Mouse (Mus musculus) CH12.LX (cell line): ENCODE measurements around the gene Hist1h2bg. TPM values are rescaled to one million over a fixed set of nuclear protein-coding genes. Genes with fewer than 3 reads are reported as not detected.
"Not testable (repeated sequence)": the region's sequence is repeated elsewhere in the genome, so short reads cannot be mapped to it uniquely, and the experiment has no call there.

Source experiments
- DNase-seq: peaks from one replicate; pipeline ENCODE4 v3.0.0-alpha.2; 2013; ENCODE audit errors: extremely low read depth
- H3K27ac ChIP-seq: 2 replicates; pipeline ENCODE4 v1.5.1; 2012; ENCODE audit warnings: low read depth, mild to moderate bottlenecking, control low read depth, moderate library complexity; ENCODE audit not compliant: insufficient read depth
- H3K27me3 ChIP-seq: replicated peaks from 2 replicates; pipeline ENCODE3; 2012; ENCODE audit warnings: inconsistent platforms
- H3K36me3 ChIP-seq, 2 experiments: replicated peaks in 1 of 2; 2 replicates each; pipeline versions ENCODE3 to v1.6.1; 2012; ENCODE audit warnings: inconsistent platforms in 1 of 2, low read length in 1 of 2, mild to moderate bottlenecking in 1 of 2, mixed read lengths in 1 of 2, moderate library complexity in 1 of 2; ENCODE audit not compliant: control insufficient read depth in 1 of 2, insufficient read depth in 1 of 2
- H3K4me1 ChIP-seq, 2 experiments: 2 replicates each; pipeline ENCODE4 v1.6.1; 2012; ENCODE audit warnings: inconsistent platforms in 1 of 2, moderate library complexity in 1 of 2; ENCODE audit not compliant: insufficient read depth in 2 of 2, control insufficient read depth in 1 of 2
- H3K4me2 ChIP-seq: 2 replicates; pipeline ENCODE4 v1.6.1; 2012; ENCODE audit warnings: low read depth, mild to moderate bottlenecking, control low read depth; ENCODE audit not compliant: poor library complexity, insufficient read depth, severe bottlenecking
- H3K4me3 ChIP-seq, 3 experiments: fragments of 150-350 bp in 1 of 3; sonication (generic) in 1 of 3; replicated peaks in 1 of 3; 2 replicates each; pipeline versions ENCODE3 to v1.5.1; 2011 to 2012; ENCODE audit warnings: low read depth in 2 of 3, low read length in 2 of 3, mild to moderate bottlenecking in 2 of 3, moderate library complexity in 2 of 3, control low read depth in 1 of 3, improper control_type of control experiment in 1 of 3, inconsistent platforms in 1 of 3, mixed read lengths in 1 of 3; ENCODE audit not compliant: poor library complexity in 1 of 3
- H3K79me2 ChIP-seq: replicated peaks from 2 replicates; pipeline ENCODE4 v1.6.1; 2012; ENCODE audit warnings: mild to moderate bottlenecking, moderate library complexity; ENCODE audit not compliant: control insufficient read depth, poor library complexity, insufficient read depth, severe bottlenecking; ENCODE audit errors: extremely low read depth
- H3K9ac ChIP-seq: 2 replicates; pipeline ENCODE4 v1.6.1; 2012; ENCODE audit warnings: low read depth, mild to moderate bottlenecking, control low read depth, moderate library complexity; ENCODE audit not compliant: insufficient read depth
- H3K9me3 ChIP-seq: replicated peaks from 2 replicates; pipeline ENCODE3; 2012; ENCODE audit warnings: low read length, inconsistent platforms, mixed read lengths
- CHD2 ChIP-seq: IDR thresholded peaks from 2 replicates; pipeline ENCODE4 v1.6.1; 2011; ENCODE audit warnings: low read length, improper control_type of control experiment
- ELF1 ChIP-seq: IDR thresholded peaks from 2 replicates; pipeline ENCODE4 v1.6.1; 2014; ENCODE audit warnings: low read depth, mild to moderate bottlenecking, inconsistent platforms, low read length, improper control_type of control experiment
- ETS1 ChIP-seq: conservative IDR thresholded peaks from 2 replicates; pipeline ENCODE4 v1.6.1; 2012; ENCODE audit warnings: low read depth, mild to moderate bottlenecking, inconsistent platforms, low read length, improper control_type of control experiment, moderate library complexity
- HCFC1 ChIP-seq: IDR thresholded peaks from 2 replicates; pipeline ENCODE4 v1.6.1; 2012; ENCODE audit warnings: low read depth, mild to moderate bottlenecking, inconsistent platforms, low read length, improper control_type of control experiment
- IRF4 ChIP-seq: IDR thresholded peaks from 2 replicates; pipeline ENCODE4 v1.6.1; 2014; ENCODE audit warnings: low read depth, mild to moderate bottlenecking, inconsistent platforms, low read length, improper control_type of control experiment
- MAFK ChIP-seq: IDR thresholded peaks from 2 replicates; pipeline ENCODE4 v1.6.1; 2011; ENCODE audit warnings: low read length, improper control_type of control experiment; ENCODE audit not compliant: insufficient replicate concordance
- MAX ChIP-seq: IDR thresholded peaks from 2 replicates; pipeline ENCODE4 v1.6.1; 2011; ENCODE audit warnings: low read length, improper control_type of control experiment
- MAZ ChIP-seq: IDR thresholded peaks from 2 replicates; pipeline ENCODE4 v1.6.1; 2012; ENCODE audit warnings: low read depth, mild to moderate bottlenecking, inconsistent platforms, low read length, improper control_type of control experiment, moderate library complexity
- MYC ChIP-seq: IDR thresholded peaks from 2 replicates; pipeline ENCODE4 v1.6.1; 2011; ENCODE audit warnings: low read depth, mild to moderate bottlenecking, improper control_type of control experiment, low read length
- NELFE ChIP-seq: IDR thresholded peaks from 2 replicates; pipeline ENCODE4 v1.6.1; 2011; ENCODE audit warnings: low read depth, low read length, improper control_type of control experiment
- NRF1 ChIP-seq: IDR thresholded peaks from 2 replicates; pipeline ENCODE4 v1.6.1; 2014; ENCODE audit warnings: low read depth, mild to moderate bottlenecking, inconsistent platforms, low read length, improper control_type of control experiment, moderate library complexity
- RAD21 ChIP-seq: IDR thresholded peaks from 2 replicates; pipeline ENCODE4 v1.6.1; 2011; ENCODE audit warnings: low read depth, mild to moderate bottlenecking, low read length, improper control_type of control experiment, moderate library complexity
- TBP ChIP-seq: conservative IDR thresholded peaks from 2 replicates; pipeline ENCODE4 v1.6.1; 2011; ENCODE audit warnings: low read depth, low read length, improper control_type of control experiment
- ZC3H11A ChIP-seq: IDR thresholded peaks from 2 replicates; pipeline ENCODE4 v1.6.1; 2012; ENCODE audit warnings: low read depth, mild to moderate bottlenecking, inconsistent platforms, low read length, improper control_type of control experiment
- ZNF384 ChIP-seq: IDR thresholded peaks from 2 replicates; pipeline ENCODE4 v1.6.1; 2012; ENCODE audit warnings: low read depth, low read length, improper control_type of control experiment, inconsistent platforms
- dilution Hi-C: fragments of 300-500 bp; cut with MboI; formaldehyde crosslinking; loops from 2 replicates; pipeline ENCODE4 v1.14.3; 2020; ENCODE audit warnings: low sequenced_read_pairs; ENCODE audit not compliant: extremely low pct_unique_long_range_greater_than_20kb, extremely low pct_ligation_motif_present
- in situ Hi-C: fragments of 300-500 bp; cut with MboI; formaldehyde crosslinking; loops from 3 replicates; pipeline ENCODE4 v1.14.3; 2019; ENCODE audit warnings: low sequenced_read_pairs, low pct_ligation_motif_present, low pct_unique_long_range_greater_than_20kb, mixed read lengths
- polyA plus RNA-seq: library from polyadenylated mRNA; unstranded; fragments of >175 nt; gene quantifications from 2 replicates; pipeline ENCODE4 v1.2.1, GENCODE M21; 2012; ENCODE audit warnings: low read depth; ENCODE audit not compliant: insufficient read length
- total RNA-seq, 2 experiments: library from RNA; depleted of rRNA; stranded (reverse); fragments of 300-350 nt in 1 of 2; fragments of >200 nt in 1 of 2; gene quantifications; 2 replicates each; pipeline ENCODE4 v1.2.3; 2012 to 2014

The Hist1h2bg gene
- total and polyA plus RNA-seq, 3 experiments, result 9.4 to 3,252 (median 136) TPM

DNA sequence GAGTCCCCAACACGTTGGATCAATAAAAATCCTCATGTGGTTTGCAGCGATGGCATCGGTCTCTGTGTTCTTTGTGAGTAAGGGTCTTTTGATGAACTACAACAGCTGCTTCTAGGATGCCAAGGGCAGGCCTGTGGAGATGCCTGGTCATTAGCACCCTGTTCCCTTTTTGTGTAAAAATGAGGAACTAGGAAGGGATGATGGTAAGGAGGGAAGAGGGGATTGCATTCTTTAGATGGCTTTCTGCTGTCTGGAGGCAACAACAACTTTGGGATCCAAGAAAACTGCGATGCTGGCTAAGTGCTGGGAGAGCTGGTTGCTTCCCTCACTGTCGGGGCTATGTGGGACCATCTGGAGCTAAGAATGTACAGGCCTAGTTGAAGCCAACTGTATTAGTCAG lies 32.9 kb upstream of the Hist1h2bg start:
- H3K9me3 ChIP-seq, result no peaks in the 10 kb centered on the region
- H3K4me2 ChIP-seq, result peak overlapping the region; percentile 46
- peaks cover 7 to 48% of the 10 kb centered on the region in 2 experiments; a peak in 3 of 4 replicates for H3K4me1 ChIP-seq
- dilution Hi-C loops (no loop called here), in situ Hi-C loops (no loop called here)
- H3K4me3 ChIP-seq, result peak overlapping the region in 2 of 3 experiments; percentile 18 to 25
- no peaks in the 10 kb centered on the region for H3K27me3 ChIP-seq
- no peak for DNase-seq
- H3K36me3 ChIP-seq, result no peaks in the 10 kb centered on the region
- TF ChIP-seq ETS1 (no peak), TBP (no peak), MAX (no peak), IRF4 (no peak), MAFK (no peak), NRF1 (no peak), CHD2 (no peak), RAD21 (no peak), ELF1 (no peak), MAZ (no peak), HCFC1 (no peak), ZC3H11A (no peak), MYC (no peak)
- no peaks in the 10 kb centered on the region for H3K79me2 ChIP-seq
- peak overlapping the region; percentile 56 for H3K27ac ChIP-seq
- peak overlapping the region; percentile 48 for H3K9ac ChIP-seq

DNA sequence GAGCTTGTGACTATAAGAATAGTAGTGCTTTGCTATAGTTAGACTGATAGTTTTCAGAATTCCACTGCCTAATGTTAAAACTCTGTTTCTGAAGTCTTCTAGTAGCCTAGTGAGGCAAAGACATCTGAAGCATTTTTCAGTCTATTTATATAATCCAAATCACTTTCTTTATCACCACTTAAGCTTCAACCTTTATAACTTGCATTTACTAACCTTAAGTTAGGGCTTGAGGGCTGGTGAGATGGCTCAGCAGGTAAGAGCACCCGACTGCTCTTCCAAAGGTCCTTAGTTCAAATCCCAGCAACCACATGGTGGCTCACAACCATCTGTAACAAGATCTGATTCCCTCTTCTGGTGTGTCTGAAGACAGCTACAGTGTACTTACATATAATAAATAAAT lies 31.4 kb upstream of the Hist1h2bg start:
- H3K27me3 ChIP-seq, DNase-seq, H3K36me3 ChIP-seq, H3K4me2 ChIP-seq, in situ Hi-C loops, H3K9me3 ChIP-seq, H3K27ac ChIP-seq, H3K4me3 ChIP-seq, dilution Hi-C loops, H3K79me2 ChIP-seq: not testable (repeated sequence)
- Histone ChIP-seq H3K4me1 (peaks cover 7 to 48% of the 10 kb centered on the region in 2 experiments; a peak in 3 of 4 replicates), H3K9ac (peak overlapping the region; percentile 26; the same call in 1 of the 2 replicates)
- peak; percentile 84 for TF ChIP-seq TBP

DNA sequence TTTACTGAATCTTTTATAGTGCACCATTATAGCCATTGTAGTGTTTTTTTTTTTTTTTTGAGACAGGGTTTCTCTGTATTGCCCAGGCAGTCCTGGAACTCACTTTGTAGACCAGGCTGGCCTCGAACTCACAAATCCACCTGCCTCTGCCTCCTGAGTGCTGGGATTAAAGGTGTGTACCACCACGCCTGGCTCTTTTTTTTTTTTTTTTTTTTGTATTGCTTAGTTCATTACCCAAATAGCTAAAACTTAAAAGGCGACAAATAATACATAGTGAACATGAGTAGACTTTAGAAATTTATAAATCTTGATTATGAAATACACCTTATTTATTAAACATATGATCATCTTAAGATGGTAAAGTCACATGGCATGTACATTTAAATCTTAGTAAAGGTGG lies 29.7 kb upstream of the Hist1h2bg start:
- TF ChIP-seq NELFE, result no peak
- peak; percentile 78 for TF ChIP-seq ZNF384
- no peak for TF ChIP-seq MYC
- dilution Hi-C loops (no loop called here), in situ Hi-C loops (no loop called here)
- H3K4me2 ChIP-seq, result peak overlapping the region; percentile 56; the same call in 1 of the 2 replicates
- H3K9me3 ChIP-seq, result no peaks in the 10 kb centered on the region
- no peaks in the 10 kb centered on the region for H3K79me2 ChIP-seq
- no peak for DNase-seq
- H3K9ac ChIP-seq, result peak overlapping the region; percentile 97; the same call in 1 of the 2 replicates
- no peaks in the 10 kb centered on the region for H3K36me3 ChIP-seq
- H3K27ac ChIP-seq, result no peak overlapping the region
- peaks cover 7 to 44% of the 10 kb centered on the region in 2 experiments; a peak in 3 of 4 replicates for H3K4me1 ChIP-seq
- H3K4me3 ChIP-seq, result no peak overlapping the region
- H3K27me3 ChIP-seq, result no peaks in the 10 kb centered on the region
